Mouse (Mus musculus) G1E (cell line): Measurements from ENCODE around the gene Cwc15. TPM values are rescaled to one million over a fixed set of nuclear protein-coding genes. Genes with fewer than 3 reads are reported as not detected.

ENCODE experiments used
- ATAC-seq: 2 replicates; pipeline ENCODE4 v1.8.0; 2016; ENCODE audit warnings: mild to moderate bottlenecking; ENCODE audit not compliant: insufficient number of reproducible peaks, poor library complexity, low FRiP score, severe bottlenecking; ENCODE audit errors: extremely low read depth
- DNase-seq: peaks from one replicate; pipeline ENCODE4 v3.0.0; 2012; ENCODE audit warnings: low spot score
- H3K27me3 ChIP-seq: 2 replicates; pipeline ENCODE4 v1.6.1; 2012; ENCODE audit warnings: mild to moderate bottlenecking, low read length, inconsistent platforms; ENCODE audit not compliant: insufficient read depth
- H3K36me3 ChIP-seq: replicated peaks from 2 replicates; pipeline ENCODE3; 2012; ENCODE audit warnings: mild to moderate bottlenecking, inconsistent platforms
- H3K4me1 ChIP-seq: 2 replicates; pipeline ENCODE4 v1.6.1; 2012; ENCODE audit warnings: low read depth, low read length, inconsistent platforms, mixed read lengths; ENCODE audit not compliant: insufficient read depth
- H3K4me3 ChIP-seq: 2 replicates; pipeline ENCODE4 v1.5.1; 2012; ENCODE audit warnings: low read depth, mild to moderate bottlenecking, inconsistent platforms, low read length, moderate library complexity, mixed read lengths
- H3K9me3 ChIP-seq: replicated peaks from 2 replicates; pipeline ENCODE4 v1.6.1; 2012; ENCODE audit warnings: inconsistent platforms
- CTCF ChIP-seq: IDR thresholded peaks from 2 replicates; pipeline ENCODE4 v1.5.1; 2012; ENCODE audit warnings: low read depth, low read length, inconsistent platforms, mixed read lengths
- GATA1 ChIP-seq: IDR thresholded peaks from 2 replicates; pipeline ENCODE4 v1.6.1; 2012; ENCODE audit warnings: borderline replicate concordance, low read length, inconsistent platforms, mixed read lengths
- GATA2 ChIP-seq: IDR thresholded peaks from 2 replicates; pipeline ENCODE4 v1.6.1; 2012; ENCODE audit warnings: low read depth, low read length, inconsistent platforms, borderline replicate concordance
- POLR2AphosphoS5 ChIP-seq: IDR thresholded peaks from 2 replicates; pipeline ENCODE4 v1.6.1; 2012; ENCODE audit warnings: low read depth, low read length, inconsistent platforms; ENCODE audit not compliant: insufficient replicate concordance
- TAL1 ChIP-seq: conservative IDR thresholded peaks from 2 replicates; pipeline ENCODE4 v1.6.1; 2012; ENCODE audit warnings: low read depth, low read length, inconsistent platforms, mixed read lengths
- polyA plus RNA-seq: library from polyadenylated mRNA; stranded (reverse); fragments of >175 nt; gene quantifications from 2 replicates; pipeline ENCODE4 v1.2.3, GENCODE M21; 2012
- total RNA-seq, 2 experiments: library from RNA; stranded (forward) in 1 of 2; stranded (reverse) in 1 of 2; fragments of 200-1000 nt in 1 of 2; fragments of >200 nt in 1 of 2; fragmentation: Nextera tagmentation in 1 of 2; gene quantifications; 2 replicates each; pipeline ENCODE4 v1.2.3; 2014 to 2017

Cwc15 gene
- total and polyA plus RNA-seq, 3 experiments, result 21.0 to 234 (median 90.8) TPM

DNA sequence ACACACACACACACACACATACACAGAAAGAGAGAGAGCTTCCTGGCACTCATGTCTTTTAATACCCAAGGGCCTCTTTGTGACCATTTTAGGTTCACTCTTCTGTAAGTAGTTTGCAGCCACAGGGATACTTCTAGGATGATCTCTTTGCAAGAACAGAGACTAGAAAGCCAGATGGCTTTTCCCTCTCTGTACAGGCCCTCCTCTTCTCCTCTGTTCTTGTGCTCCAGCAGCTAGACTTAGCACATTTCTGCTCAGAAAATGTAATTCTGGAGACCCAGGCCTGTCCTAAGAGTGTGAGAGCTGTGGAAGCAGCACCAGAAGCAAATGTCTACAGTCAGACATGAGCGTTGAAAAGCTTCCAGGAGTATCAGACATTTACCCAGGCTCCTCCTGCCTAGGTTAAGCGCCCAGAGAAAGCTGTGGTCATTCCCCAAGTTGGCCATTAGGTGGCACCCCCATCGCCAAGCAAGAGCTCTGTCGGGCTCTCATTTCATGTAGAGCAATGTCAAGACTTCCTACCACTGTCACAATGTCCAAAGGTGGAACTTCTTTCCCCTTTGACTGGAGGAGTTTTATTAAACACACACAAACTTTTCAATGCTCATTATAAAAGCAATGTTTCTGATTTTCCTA is 23.1 kb downstream of the Cwc15 start:
- peak; percentile 39 for DNase-seq
- H3K4me1 ChIP-seq, result no peaks in the 10 kb centered on the region
- no peak overlapping the region for H3K4me3 ChIP-seq
- H3K36me3 ChIP-seq, result no peaks in the 10 kb centered on the region
- ATAC-seq, result peak; percentile 54; the same call in 1 of the 2 replicates
- TF ChIP-seq CTCF, result peak; percentile 68; the same call in 1 of the 2 replicates
- no peak for TF ChIP-seq POLR2AphosphoS5
- TF ChIP-seq GATA2, result no peak
- H3K9me3 ChIP-seq, result no peaks in the 10 kb centered on the region
- peaks cover 21% of the 10 kb centered on the region for H3K27me3 ChIP-seq

DNA sequence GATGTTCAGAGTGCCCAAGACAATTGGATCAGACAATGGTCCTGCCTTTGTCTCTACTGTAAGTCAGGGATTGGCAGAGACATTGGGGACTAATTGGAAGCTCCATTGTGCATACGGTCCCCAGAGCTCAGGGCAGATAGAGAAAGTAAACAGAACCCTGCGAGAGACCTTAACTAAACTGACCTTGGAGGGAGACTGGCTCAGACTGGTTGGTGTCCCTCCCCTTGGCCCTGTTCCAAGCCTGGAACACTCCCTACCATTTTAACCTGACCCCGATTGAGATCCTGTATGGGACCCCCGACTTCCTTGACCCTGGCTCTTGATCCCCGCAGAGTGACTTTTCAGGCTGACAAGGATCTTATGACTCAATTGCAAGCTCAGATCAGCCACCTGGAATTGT is 29.6 kb downstream of the Cwc15 start:
- Histone ChIP-seq H3K27me3 (peaks cover 8% of the 10 kb centered on the region), H3K36me3 (no peaks in the 10 kb centered on the region), H3K4me3 (no peak overlapping the region), H3K4me1 (no peaks in the 10 kb centered on the region), H3K9me3 (no peaks in the 10 kb centered on the region)
- TF ChIP-seq GATA1, result no peak
- no peak for TF ChIP-seq GATA2
- no peak for TF ChIP-seq POLR2AphosphoS5
- no peak for TF ChIP-seq CTCF
- no peak for TF ChIP-seq TAL1
- DNase-seq (no peak), ATAC-seq (no peak)

DNA sequence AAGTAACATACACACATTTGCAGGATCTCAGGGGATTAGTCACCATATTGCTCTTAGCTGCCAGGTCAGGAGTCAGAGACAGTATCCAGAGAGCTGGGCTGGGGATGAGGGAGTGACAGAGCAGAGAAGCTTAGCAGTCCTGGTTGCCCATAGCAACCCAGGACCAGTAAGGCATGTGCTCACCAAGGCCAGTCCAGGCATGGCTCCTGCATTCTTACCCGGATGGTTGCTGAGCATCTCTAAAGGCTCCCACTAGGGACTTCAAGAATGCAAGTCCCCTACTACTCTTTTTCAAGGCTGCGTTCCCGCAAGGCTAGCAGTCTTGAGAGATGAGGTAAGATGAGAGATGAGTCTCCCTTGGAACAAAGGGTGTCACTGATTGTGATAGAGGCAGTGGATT is 31.9 kb downstream of the Cwc15 start:
- DNase-seq, result no peak
- Histone ChIP-seq H3K27me3 (peaks cover 9% of the 10 kb centered on the region), H3K4me1 (no peaks in the 10 kb centered on the region), H3K4me3 (no peak overlapping the region), H3K9me3 (no peaks in the 10 kb centered on the region), H3K36me3 (no peaks in the 10 kb centered on the region)
- TF ChIP-seq POLR2AphosphoS5 (no peak), GATA1 (no peak), TAL1 (no peak), GATA2 (no peak), CTCF (no peak)
- no peak for ATAC-seq

DNA sequence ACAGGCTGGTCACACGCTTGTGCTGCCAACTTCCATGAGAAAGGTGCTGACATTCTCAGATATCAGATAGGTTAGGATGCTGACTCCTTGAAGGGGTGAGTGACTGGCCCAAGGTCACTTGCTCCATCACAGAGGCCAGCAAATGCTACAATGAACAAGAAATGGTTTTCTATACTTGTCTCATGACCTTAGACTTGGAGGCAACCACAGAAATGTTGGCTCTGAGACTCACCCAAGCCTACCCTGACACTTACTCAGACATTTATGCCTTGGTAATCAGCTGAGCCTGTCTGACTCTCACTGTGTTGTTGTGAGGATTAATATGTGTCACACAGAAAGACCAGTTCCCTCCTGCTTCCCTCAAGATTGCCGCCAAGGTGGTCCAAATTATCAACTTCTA is 33.2 kb downstream of the Cwc15 start:
- Histone ChIP-seq H3K27me3 (peaks cover 9% of the 10 kb centered on the region), H3K36me3 (no peaks in the 10 kb centered on the region), H3K4me1 (no peaks in the 10 kb centered on the region), H3K9me3 (no peaks in the 10 kb centered on the region), H3K4me3 (no peak overlapping the region)
- DNase-seq (no peak), ATAC-seq (no peak)
- no peak for TF ChIP-seq GATA1
- TF ChIP-seq CTCF, result no peak
- no peak for TF ChIP-seq TAL1
- TF ChIP-seq POLR2AphosphoS5, result no peak
- TF ChIP-seq GATA2, result no peak

DNA sequence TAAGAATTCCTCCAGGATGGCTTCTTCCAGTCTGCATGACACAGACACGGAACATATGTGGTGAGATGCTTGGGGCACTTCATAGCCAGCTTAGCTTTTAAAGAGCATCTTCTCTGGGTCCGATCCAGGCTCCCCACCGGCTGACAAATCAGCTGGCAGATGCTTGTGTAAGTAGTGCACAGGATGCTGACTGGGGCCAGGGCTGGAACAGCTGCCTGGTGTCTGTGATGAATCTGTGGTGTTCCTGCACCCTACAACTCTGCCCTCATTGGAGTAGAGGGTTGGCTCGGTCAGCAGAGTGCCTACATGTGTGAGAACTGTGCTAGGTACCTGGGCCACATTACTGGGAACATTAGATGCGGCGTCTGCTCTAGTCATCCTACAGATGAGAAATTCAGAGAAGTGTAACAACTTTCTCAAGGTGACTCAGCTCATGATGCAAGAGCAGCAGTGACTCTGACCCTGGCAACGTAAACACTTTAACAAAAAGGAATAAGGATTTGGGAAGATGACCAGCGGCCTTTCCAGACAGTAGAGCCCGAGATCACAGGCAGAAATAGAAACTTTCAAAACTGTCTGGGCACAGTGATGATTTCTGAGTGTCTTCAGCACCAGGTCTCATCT is 34.5 kb downstream of the Cwc15 start:
- no peak overlapping the region for H3K4me3 ChIP-seq
- DNase-seq (no peak), ATAC-seq (no peak)
- no peaks in the 10 kb centered on the region for H3K36me3 ChIP-seq
- no peak for TF ChIP-seq GATA1
- TF ChIP-seq POLR2AphosphoS5, result no peak
- H3K9me3 ChIP-seq, result no peaks in the 10 kb centered on the region
- H3K4me1 ChIP-seq, result no peaks in the 10 kb centered on the region
- peaks cover 9% of the 10 kb centered on the region for H3K27me3 ChIP-seq

DNA sequence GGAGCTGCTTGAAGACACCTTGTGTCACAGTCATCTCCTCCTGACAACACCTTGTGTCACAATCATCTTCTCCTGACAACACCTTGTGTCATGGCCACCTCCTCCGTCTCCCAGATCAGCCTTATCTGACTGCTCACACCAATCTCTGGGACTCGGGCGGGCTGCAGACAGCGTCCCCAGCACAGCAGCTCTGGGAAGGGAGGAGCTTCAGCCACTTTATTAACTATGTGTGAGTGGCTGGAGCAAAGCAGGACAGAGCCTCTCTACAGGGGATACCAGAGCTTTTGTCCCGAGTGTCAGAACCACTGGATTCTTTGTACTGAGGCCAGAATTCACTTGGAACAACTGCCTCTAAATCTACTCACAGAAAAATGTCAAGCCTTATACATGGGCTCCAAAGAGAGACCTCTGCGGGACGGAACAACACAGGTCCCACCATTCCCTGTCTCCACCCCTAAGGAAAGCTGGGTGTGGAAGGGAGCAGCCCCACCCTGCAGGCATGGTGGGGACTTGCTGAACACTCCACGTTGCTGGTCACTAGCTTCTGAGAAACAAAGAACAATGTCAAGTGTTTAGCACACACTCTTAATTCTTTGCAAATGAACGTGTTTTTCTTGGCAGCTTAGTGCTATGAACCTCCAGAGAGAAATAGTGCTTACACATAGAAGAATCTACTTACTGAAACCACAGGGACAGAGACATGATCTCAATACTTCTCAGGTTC is 43.8 kb downstream of the Cwc15 start:
- no peaks in the 10 kb centered on the region for H3K4me1 ChIP-seq
- H3K36me3 ChIP-seq, result peaks cover 4% of the 10 kb centered on the region
- TF ChIP-seq CTCF (no peak), GATA2 (no peak), TAL1 (no peak), GATA1 (no peak), POLR2AphosphoS5 (no peak)
- DNase-seq (no peak), ATAC-seq (no peak)
- no peak overlapping the region for H3K4me3 ChIP-seq
- no peaks in the 10 kb centered on the region for H3K9me3 ChIP-seq
- H3K27me3 ChIP-seq, result peaks cover 12% of the 10 kb centered on the region
